Mouse (Mus musculus): ENCODE measurements around the gene Krt80. TPM values are rescaled to one million over a fixed set of nuclear protein-coding genes. Genes with fewer than 3 reads are reported as not detected.

Krt80 gene
- total RNA-seq, 2 experiments from 2014 or later, result 1.4 to 3.8 TPM

GRCm38 (mm10) chr15:101375956-101376775 is 6.2 kb upstream of the Krt80 start:
- DNase-seq (ENCODE audit: low spot score), result no peak

GRCm38 (mm10) chr15:101374879-101375278 is 4.9 kb upstream of the Krt80 start:
- peak; percentile 78 for DNase-seq (ENCODE audit: low spot score)

- no peak for DNase-seq (ENCODE audit: low spot score)
Observed at GRCm38 (mm10) chr15:101373286-101373898, 3.4 kb upstream of the Krt80 start.

- no peak for DNase-seq (ENCODE audit: low spot score)
Observed at GRCm38 (mm10) chr15:101372131-101372977, 2.4 kb upstream of the Krt80 start.

GRCm38 (mm10) chr15:101371141-101371985 is 1.4 kb upstream of the Krt80 start:
- DNase-seq (ENCODE audit: low spot score), result no peak

GRCm38 (mm10) chr15:101369382-101370100 is 421 bp downstream of the Krt80 start:
- DNase-seq (ENCODE audit: low spot score), result no peak

- DNase-seq (ENCODE audit: low spot score), result no peak
Observed at GRCm38 (mm10) chr15:101368502-101369381, 1.2 kb downstream of the Krt80 start.

GRCm38 (mm10) chr15:101368015-101368414 is 1.9 kb downstream of the Krt80 start:
- DNase-seq (ENCODE audit: low spot score), result no peak

- no peak for DNase-seq (ENCODE audit: low spot score)
Observed at GRCm38 (mm10) chr15:101367497-101367896, 2.5 kb downstream of the Krt80 start.

- no peak for DNase-seq (ENCODE audit: low spot score)
Observed at GRCm38 (mm10) chr15:101366926-101367325, 3.0 kb downstream of the Krt80 start.

- DNase-seq (ENCODE audit: low spot score), result no peak
Observed at GRCm38 (mm10) chr15:101366482-101366881, 3.5 kb downstream of the Krt80 start.

- no peak for DNase-seq (ENCODE audit: low spot score)
Observed at GRCm38 (mm10) chr15:101365721-101366120, 4.2 kb downstream of the Krt80 start.

GRCm38 (mm10) chr15:101364891-101365671 is 4.9 kb downstream of the Krt80 start:
- DNase-seq (ENCODE audit: low spot score), result no peak

- DNase-seq (ENCODE audit: low spot score), result no peak
Observed at GRCm38 (mm10) chr15:101364425-101364824, 5.5 kb downstream of the Krt80 start.

- no peak for DNase-seq (ENCODE audit: low spot score)
Observed at GRCm38 (mm10) chr15:101363933-101364332, 6.0 kb downstream of the Krt80 start.

- no peak for DNase-seq (ENCODE audit: low spot score)
Observed at GRCm38 (mm10) chr15:101362393-101363010, 7.5 kb downstream of the Krt80 start.

- no peak for DNase-seq (ENCODE audit: low spot score)
Observed at GRCm38 (mm10) chr15:101355382-101355786, 14.6 kb downstream of the Krt80 start.
